Mouse (Mus musculus) stomach, postnatal 0 days (tissue): ENCODE data around the gene Hal.

Experiments
- CTCF ChIP-seq: IDR thresholded peaks from 2 replicates; pipeline ENCODE4 v1.5.1; 2016; ENCODE audit warnings: antibody characterized with exemption, low read depth, mild to moderate bottlenecking, moderate library complexity
- EP300 ChIP-seq: optimal IDR thresholded peaks from 2 replicates; pipeline ENCODE3; 2016; ENCODE audit warnings: antibody characterized with exemption

DNA sequence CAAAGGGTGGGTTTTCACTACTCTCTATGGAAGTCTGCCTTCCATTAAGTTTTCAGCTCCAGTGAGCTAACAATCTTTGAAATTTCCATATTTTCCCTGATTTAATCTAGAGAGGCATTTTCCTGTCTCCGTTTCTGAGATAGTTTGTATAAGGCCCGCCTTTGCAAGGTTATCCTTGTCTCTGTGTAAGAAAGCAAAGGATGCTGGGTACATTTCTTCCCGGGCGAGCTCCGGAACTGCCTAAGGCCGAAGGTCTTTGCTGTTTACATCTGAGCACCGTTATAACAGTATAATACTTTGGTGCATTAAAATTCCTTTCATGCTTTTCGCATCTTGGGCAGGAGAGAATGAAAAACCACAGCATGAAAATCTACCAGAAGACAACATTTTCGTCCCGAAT lies 61.3 kb downstream of the Hal start:
- no peak for TF ChIP-seq CTCF
- no peak for TF ChIP-seq EP300
